Mouse (Mus musculus) midbrain, embryonic 11.5 days (tissue): ENCODE results near the gene Wnt7b. TPM values are rescaled to one million over a fixed set of nuclear protein-coding genes. Genes with fewer than 3 reads are reported as not detected.

Experiments
- ATAC-seq: fragments of 200-750 bp; cut with Nextera tagmentation; 2 replicates; pipeline ENCODE4 v1.8.0; 2017; ENCODE audit warnings: moderate TSS enrichment, moderate library complexity; ENCODE audit not compliant: low FRiP score
- DNase-seq: peaks from one replicate; pipeline ENCODE4 v3.0.0; 2015; ENCODE audit warnings: low spot score; ENCODE audit errors: missing footprints
- H3K27ac ChIP-seq: fragments of 300-500 bp; sonication (generic); 2 replicates; pipeline ENCODE4 v1.5.1; 2014; ENCODE audit warnings: low read depth, low read length
- H3K27me3 ChIP-seq: fragments of 300-500 bp; sonication (generic); 2 replicates; pipeline ENCODE4 v1.6.1; 2014; ENCODE audit warnings: mild to moderate bottlenecking, low read length, moderate library complexity, mixed read lengths; ENCODE audit not compliant: control insufficient read depth, insufficient read depth
- H3K36me3 ChIP-seq: fragments of 300-500 bp; sonication (generic); 2 replicates; pipeline ENCODE4 v1.6.1; 2014; ENCODE audit warnings: mild to moderate bottlenecking, low read length, moderate library complexity, mixed read lengths; ENCODE audit not compliant: control insufficient read depth, insufficient read depth
- H3K4me1 ChIP-seq: fragments of 300-500 bp; sonication (generic); 2 replicates; pipeline ENCODE4 v1.6.1; 2014; ENCODE audit warnings: low read length; ENCODE audit not compliant: control insufficient read depth, insufficient read depth
- H3K4me2 ChIP-seq: fragments of 300-500 bp; sonication (generic); 2 replicates; pipeline ENCODE4 v1.6.1; 2014; ENCODE audit warnings: mild to moderate bottlenecking, moderate library complexity
- H3K4me3 ChIP-seq: fragments of 300-500 bp; sonication (generic); 2 replicates; pipeline ENCODE4 v1.5.1; 2014; ENCODE audit warnings: low read depth, low read length
- H3K9ac ChIP-seq: fragments of 300-500 bp; sonication (generic); 2 replicates; pipeline ENCODE4 v1.6.1; 2014; ENCODE audit warnings: low read length
- H3K9me3 ChIP-seq: fragments of 300-500 bp; sonication (generic); 2 replicates; pipeline ENCODE4 v1.6.1; 2016; ENCODE audit warnings: low read length; ENCODE audit not compliant: control insufficient read depth
- WGBS: fragments of 180-500 bp; shearing (Covaris S2); extraction: QIAGEN DNeasy Blood & Tissue Kit; methylation state at CpG from one replicate; pipeline ENCODE4 v1.1.7; 2014; 5-methylcytosine and 5-hydroxymethylcytosine counted together
- polyA plus RNA-seq: library from polyadenylated mRNA; unstranded; fragments of >200 nt; fragmentation: Nextera tagmentation; extraction: Ambion mirVana; gene quantifications from 2 replicates; pipeline ENCODE4 v1.2.1, GENCODE M21; 2014

The Wnt7b gene
- polyA plus RNA-seq, 1 experiment from 2014 or later = 44.3 TPM

DNA sequence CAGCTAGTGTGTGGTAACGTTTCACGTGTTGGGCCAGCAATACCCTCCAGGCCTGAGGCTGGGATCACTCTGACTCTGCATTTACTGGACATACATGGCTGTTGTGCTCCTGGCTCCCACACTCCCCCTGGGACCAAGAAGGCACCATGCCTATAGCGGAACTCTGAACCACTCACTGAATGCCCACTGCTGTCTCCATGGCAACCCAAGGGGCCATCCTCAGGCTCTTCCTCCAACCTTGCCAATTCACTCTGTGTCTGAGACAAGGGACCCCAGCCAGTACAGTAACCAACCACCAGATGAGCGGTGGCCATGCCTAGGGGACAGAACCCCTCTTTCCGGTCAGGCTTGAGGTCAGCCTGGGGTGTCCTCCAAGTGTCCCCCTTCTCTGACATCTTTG lies 17.3 kb downstream of the Wnt7b start:
- WGBS = 89% methylated on average over 5 of the region's 5 CpGs
- no peaks in the 10 kb centered on the region for H3K27me3 ChIP-seq
- ATAC-seq (no peak), DNase-seq (no peak)
- H3K36me3 ChIP-seq = no peaks in the 10 kb centered on the region
- no peaks in the 10 kb centered on the region for H3K9me3 ChIP-seq
- H3K27ac ChIP-seq = no peak overlapping the region
- H3K9ac ChIP-seq = no peak overlapping the region
- H3K4me3 ChIP-seq = no peak overlapping the region
- peaks cover 7% of the 10 kb centered on the region for H3K4me1 ChIP-seq
- H3K4me2 ChIP-seq = no peak overlapping the region

DNA sequence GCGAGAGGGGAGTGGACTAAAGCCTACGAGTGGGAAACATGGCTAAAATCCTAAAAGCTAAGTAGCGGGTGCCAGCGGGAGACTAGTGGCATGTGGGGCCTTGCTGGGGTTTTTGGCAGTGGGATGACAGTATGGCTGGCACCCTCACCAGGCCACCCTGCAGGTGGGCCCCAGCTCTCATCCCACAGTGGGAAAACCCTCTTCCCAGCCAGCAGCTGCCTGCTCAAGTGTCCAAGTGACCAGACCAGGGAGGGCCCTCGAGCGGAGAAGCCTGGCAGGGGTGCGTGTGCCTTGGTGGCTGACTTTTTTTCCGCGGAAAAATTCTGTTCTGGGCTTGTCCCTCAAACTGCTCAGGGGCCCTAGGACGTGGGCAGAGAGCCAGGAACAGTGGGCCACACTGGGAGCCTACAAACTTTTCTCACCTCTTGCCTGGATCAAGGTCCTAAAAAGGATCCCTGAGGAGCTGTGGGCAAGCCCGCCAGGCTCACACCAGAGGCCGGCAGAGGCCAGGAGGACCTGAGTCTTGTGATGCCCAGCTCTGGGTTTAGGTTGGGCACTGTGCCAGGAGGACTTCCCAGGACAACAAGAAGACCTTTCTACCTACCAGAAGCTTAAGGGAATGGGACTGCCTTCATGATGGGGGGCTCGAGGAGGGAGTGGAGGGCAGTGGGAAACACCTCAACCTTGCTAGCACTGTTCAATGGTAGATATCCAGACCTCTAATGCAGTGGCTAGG lies 18.1 kb downstream of the Wnt7b start:
- peaks cover 7% of the 10 kb centered on the region for H3K4me1 ChIP-seq
- H3K4me3 ChIP-seq = no peak overlapping the region
- H3K36me3 ChIP-seq = no peaks in the 10 kb centered on the region
- WGBS = 89% methylated on average over 13 of the region's 13 CpGs
- ATAC-seq (no peak), DNase-seq (no peak)
- no peak overlapping the region for H3K27ac ChIP-seq
- no peaks in the 10 kb centered on the region for H3K27me3 ChIP-seq
- H3K9ac ChIP-seq = no peak overlapping the region
- H3K4me2 ChIP-seq = no peak overlapping the region
- no peaks in the 10 kb centered on the region for H3K9me3 ChIP-seq

DNA sequence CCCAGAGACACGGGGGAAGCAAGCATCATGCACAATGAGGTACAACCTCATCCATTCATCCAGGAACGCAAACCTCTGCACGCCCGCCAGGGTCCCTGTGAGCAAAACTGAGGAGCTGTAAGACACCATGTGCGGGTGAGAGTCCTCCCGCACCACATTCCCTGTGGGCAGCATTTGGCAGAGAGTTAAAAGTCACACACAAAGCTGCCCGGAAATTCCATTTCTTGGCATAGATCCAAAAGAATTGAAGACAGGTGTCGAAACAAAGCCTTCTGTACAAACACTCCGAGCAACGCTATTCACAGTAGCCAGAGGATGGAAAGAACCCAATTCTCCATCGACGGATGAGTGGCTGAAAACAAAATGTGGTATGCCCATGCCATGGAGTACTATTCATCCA lies 20.3 kb downstream of the Wnt7b start:
- no peaks in the 10 kb centered on the region for H3K27me3 ChIP-seq
- H3K4me3 ChIP-seq = no peak overlapping the region
- no peak overlapping the region for H3K9ac ChIP-seq
- H3K27ac ChIP-seq = no peak overlapping the region
- no peaks in the 10 kb centered on the region for H3K36me3 ChIP-seq
- H3K4me2 ChIP-seq = no peak overlapping the region
- DNase-seq = no peak
- H3K4me1 ChIP-seq = peaks cover 6% of the 10 kb centered on the region
- H3K9me3 ChIP-seq = no peaks in the 10 kb centered on the region
- no peak for ATAC-seq
- 92% methylated on average over 12 of the region's 12 CpGs for WGBS

DNA sequence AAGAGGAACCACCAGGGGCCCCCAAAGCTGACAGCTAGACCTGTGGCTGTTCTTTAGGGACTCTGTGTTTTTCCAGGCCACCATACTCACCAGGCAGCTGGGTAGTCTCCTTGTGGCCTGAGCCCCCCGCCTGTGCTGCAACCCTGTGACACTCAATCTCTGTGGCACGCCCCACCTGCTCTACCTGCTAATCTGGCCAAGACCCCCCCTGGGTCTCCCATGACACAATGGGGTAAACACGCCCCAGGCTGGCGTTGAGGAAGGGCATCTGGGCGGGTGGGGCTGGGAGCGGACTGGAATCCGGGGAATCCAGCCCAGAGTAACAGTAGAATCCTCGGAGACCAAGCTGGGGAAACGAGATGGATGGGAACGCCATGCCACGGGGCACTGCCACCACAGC lies 21.4 kb downstream of the Wnt7b start:
- ATAC-seq (no peak), DNase-seq (no peak)
- no peak overlapping the region for H3K4me3 ChIP-seq
- H3K4me1 ChIP-seq = no peaks in the 10 kb centered on the region; the same call in 1 of the 2 replicates
- no peak overlapping the region for H3K9ac ChIP-seq
- 85% methylated on average over 11 of the region's 11 CpGs for WGBS
- H3K27ac ChIP-seq = no peak overlapping the region
- H3K4me2 ChIP-seq = no peak overlapping the region
- no peaks in the 10 kb centered on the region for H3K36me3 ChIP-seq
- H3K27me3 ChIP-seq = no peaks in the 10 kb centered on the region
- no peaks in the 10 kb centered on the region for H3K9me3 ChIP-seq

DNA sequence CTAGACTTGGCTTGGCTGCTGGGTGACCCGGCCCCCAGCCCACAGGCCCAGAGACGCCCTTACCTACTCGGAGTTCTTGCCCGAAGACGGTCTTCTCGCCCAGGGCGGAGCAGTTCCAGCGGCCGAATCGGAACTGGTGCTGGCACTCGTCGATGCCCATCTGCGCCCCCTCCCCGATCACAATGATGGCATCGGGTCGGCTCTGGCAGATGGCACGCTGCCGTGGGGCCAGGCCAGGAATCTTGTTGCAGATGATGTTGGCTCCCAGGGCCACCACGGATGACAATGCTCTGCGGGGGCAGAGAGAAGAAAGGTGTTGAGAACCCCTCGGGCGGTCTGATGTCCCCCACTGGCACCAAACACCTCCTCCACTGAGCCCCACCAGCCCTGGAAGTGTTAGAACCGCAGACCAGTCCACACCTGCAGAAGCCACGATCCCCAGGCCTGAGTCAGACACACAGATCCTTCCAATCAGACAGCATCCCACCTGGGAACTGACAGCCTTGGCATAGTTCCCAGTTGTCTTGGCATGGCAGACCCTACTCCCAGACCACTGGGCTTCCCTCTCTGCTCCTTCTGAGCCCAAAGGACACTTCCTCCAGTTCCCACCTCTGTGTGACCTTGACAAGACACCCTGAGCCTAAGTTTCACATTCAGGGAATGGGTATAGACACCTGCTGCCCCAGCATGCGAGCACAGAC lies 23.3 kb downstream of the Wnt7b start:
- no peaks in the 10 kb centered on the region for H3K27me3 ChIP-seq
- H3K27ac ChIP-seq = no peak overlapping the region
- DNase-seq (no peak), ATAC-seq (no peak)
- no peak overlapping the region for H3K4me2 ChIP-seq
- no peaks in the 10 kb centered on the region for H3K4me1 ChIP-seq
- H3K4me3 ChIP-seq = no peak overlapping the region
- H3K9ac ChIP-seq = no peak overlapping the region
- no peaks in the 10 kb centered on the region for H3K9me3 ChIP-seq
- 92% methylated on average over 25 of the region's 25 CpGs for WGBS
- no peaks in the 10 kb centered on the region for H3K36me3 ChIP-seq

DNA sequence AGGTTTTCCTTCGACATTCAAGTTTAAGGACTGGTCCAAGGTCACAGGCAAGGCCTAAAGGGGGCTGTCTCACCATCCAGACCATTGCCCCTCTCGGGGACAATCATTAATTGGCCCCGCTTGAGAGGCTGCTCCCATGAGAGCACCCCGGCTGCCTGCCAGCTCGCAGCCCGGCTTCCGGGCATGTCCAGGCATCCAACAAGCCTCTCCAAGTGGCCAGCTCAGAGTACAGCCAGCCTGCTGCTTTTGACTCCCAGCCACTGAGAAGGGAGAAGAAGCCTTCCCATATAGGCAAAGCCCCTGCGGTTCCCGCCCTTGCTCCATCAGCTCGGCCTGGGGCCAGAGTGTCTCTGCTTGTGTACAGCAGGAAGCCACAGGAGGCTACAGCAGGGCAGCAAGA lies 26.5 kb downstream of the Wnt7b start:
- H3K4me1 ChIP-seq = no peaks in the 10 kb centered on the region
- WGBS = 79% methylated on average over 10 of the region's 10 CpGs
- DNase-seq (no peak), ATAC-seq (no peak)
- no peaks in the 10 kb centered on the region for H3K9me3 ChIP-seq
- H3K4me3 ChIP-seq = no peak overlapping the region
- H3K4me2 ChIP-seq = no peak overlapping the region
- H3K36me3 ChIP-seq = no peaks in the 10 kb centered on the region
- no peak overlapping the region for H3K27ac ChIP-seq
- no peak overlapping the region for H3K9ac ChIP-seq
- H3K27me3 ChIP-seq = no peaks in the 10 kb centered on the region

DNA sequence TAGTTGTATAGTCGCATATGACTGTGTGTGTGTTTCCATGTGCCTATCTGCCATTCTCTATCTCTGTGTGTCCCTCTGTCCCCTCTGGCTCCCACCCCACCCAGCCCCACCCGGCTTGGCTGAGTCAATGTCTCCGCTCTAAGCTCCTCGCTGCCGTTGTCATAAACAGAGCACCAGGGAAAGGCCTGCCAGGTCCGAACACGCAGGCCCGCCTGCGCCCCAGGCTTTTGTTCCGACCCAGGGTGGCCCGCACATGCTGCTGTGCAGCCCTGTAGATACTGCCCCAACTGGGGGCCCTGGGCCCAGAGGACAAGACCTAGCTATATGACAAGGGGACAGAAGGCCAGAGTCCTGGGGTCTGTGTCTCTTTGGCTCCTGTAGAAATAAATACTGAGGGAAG lies 28.9 kb downstream of the Wnt7b start:
- no peak overlapping the region for H3K4me2 ChIP-seq
- 87% methylated on average over 11 of the region's 11 CpGs for WGBS
- no peaks in the 10 kb centered on the region for H3K36me3 ChIP-seq
- no peaks in the 10 kb centered on the region for H3K4me1 ChIP-seq
- DNase-seq = no peak
- H3K27me3 ChIP-seq = no peaks in the 10 kb centered on the region
- H3K9me3 ChIP-seq = no peaks in the 10 kb centered on the region
- H3K27ac ChIP-seq = no peak overlapping the region
- no peak overlapping the region for H3K4me3 ChIP-seq
- H3K9ac ChIP-seq = no peak overlapping the region
- ATAC-seq = no peak

DNA sequence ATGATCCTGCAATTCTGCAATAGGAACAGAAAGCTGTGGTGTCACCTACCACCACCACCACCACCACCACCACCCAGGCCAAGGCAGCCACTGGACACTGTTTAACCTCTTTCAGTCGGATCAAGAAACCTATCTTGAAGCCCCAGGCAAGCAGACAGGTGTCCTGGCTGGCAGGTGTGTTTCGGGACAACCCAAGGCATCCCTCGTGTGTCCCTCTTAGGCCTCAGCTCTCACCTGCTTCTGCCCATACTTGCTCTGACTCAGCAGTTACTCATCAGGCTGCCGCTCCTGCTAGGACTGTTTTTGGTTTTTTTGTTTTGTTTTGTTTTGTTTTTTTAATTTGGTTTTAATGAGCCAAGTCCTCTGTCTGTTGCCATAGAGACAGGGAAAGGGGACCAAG lies 35.8 kb downstream of the Wnt7b start:
- Histone ChIP-seq H3K27me3 (no peaks in the 10 kb centered on the region), H3K4me2 (no peak overlapping the region), H3K27ac (no peak overlapping the region), H3K9me3 (no peaks in the 10 kb centered on the region), H3K4me1 (no peaks in the 10 kb centered on the region), H3K9ac (no peak overlapping the region), H3K4me3 (no peak overlapping the region), H3K36me3 (no peaks in the 10 kb centered on the region)
- ATAC-seq (no peak), DNase-seq (no peak)
- WGBS = 84% methylated on average over 4 of the region's 4 CpGs

DNA sequence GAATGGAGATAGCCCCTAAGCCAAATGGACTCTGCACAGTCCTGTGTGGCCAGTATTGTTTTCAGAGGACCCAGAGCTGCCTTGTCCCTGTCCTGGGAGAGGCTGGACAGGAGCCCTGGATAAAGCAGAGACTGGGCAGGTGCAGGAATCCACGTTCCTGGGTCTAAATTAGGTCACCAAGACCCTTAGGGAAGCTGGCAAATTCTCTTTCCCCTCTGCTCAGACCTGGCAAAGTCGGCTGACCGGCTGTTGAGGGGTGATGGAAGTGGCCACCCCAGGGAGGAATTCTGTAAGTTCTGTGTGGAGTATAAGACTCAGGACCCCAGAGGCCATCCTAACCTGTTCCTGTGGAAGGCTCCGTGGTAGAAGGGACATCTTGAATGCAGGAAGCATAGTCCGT lies 36.9 kb downstream of the Wnt7b start:
- no peaks in the 10 kb centered on the region for H3K36me3 ChIP-seq
- no peak overlapping the region for H3K4me3 ChIP-seq
- no peak for ATAC-seq
- WGBS = 81% methylated on average over 5 of the region's 5 CpGs
- H3K9me3 ChIP-seq = no peaks in the 10 kb centered on the region
- no peaks in the 10 kb centered on the region for H3K27me3 ChIP-seq
- no peaks in the 10 kb centered on the region for H3K4me1 ChIP-seq
- H3K9ac ChIP-seq = no peak overlapping the region
- H3K27ac ChIP-seq = no peak overlapping the region
- H3K4me2 ChIP-seq = no peak overlapping the region
- DNase-seq = no peak
